Mouse (Mus musculus): ENCODE data around the gene Cnga4.

GRCm38 (mm10) chr7:105387696-105388095 lies 16.7 kb upstream of the Cnga4 start:
- TF ChIP-seq CTCF (IDR thresholded peaks at IDR 0.05; ENCODE audit: control insufficient read depth, insufficient read depth, insufficient replicate concordance, low read depth, low read length) (no peak), POLR2A (IDR thresholded peaks at IDR 0.05; ENCODE audit: control insufficient read depth, low read depth, low read length) (no peak)

All from testis, adult 2 months (tissue).